Mouse (Mus musculus) macrophage (primary cell): ENCODE results near the gene 4931422A03Rik. TPM values are rescaled to one million over a fixed set of nuclear protein-coding genes. Genes with fewer than 3 reads are reported as not detected.
"Not testable (repeated sequence)": the region's sequence is repeated elsewhere in the genome, so short reads cannot be mapped to it uniquely, and the experiment has no call there.

Experiments used
- H3K27ac ChIP-seq: fragments of 350-480 bp; formaldehyde crosslinking; 2 replicates; pipeline ENCODE4 v1.9.0; 2021
- H3K36me3 ChIP-seq: fragments of 350-480 bp; formaldehyde crosslinking; 2 replicates; pipeline ENCODE4 v1.9.0; 2021; ENCODE audit errors: inconsistent target
- H3K4me3 ChIP-seq: fragments of 350-480 bp; formaldehyde crosslinking; 2 replicates; pipeline ENCODE4 v1.9.0; 2021; ENCODE audit errors: inconsistent target
- H3K79me2 ChIP-seq: fragments of 350-480 bp; formaldehyde crosslinking; 2 replicates; pipeline ENCODE4 v1.9.0; 2021; ENCODE audit errors: inconsistent target
- WGBS: methylation state at CpG from one replicate; pipeline ENCODE4 v1.1.7; 2026; ENCODE audit warnings: inconsistent platforms; ENCODE audit not compliant: missing documents; 5-methylcytosine and 5-hydroxymethylcytosine counted together
- polyA plus RNA-seq: library from polyadenylated mRNA; stranded (reverse); fragments of 250-400 nt; gene quantifications from 3 replicates; pipeline ENCODE4 v1.2.4, GENCODE M21; 2018; ENCODE audit warnings: inconsistent platforms

The 4931422A03Rik gene
- polyA plus RNA-seq, 1 experiment from 2014 or later = not detected

GRCm38 (mm10) chr2:104038236-104038635 lies 10.1 kb upstream of the 4931422A03Rik start:
- peaks cover 61% of the 10 kb centered on the region for H3K36me3 ChIP-seq

GRCm38 (mm10) chr2:104036316-104036715 lies 8.2 kb upstream of the 4931422A03Rik start:
- WGBS = 82% methylated on average over 3 of the region's 3 CpGs
- H3K4me3 ChIP-seq = no peak overlapping the region
- no peak overlapping the region for H3K27ac ChIP-seq
- H3K36me3 ChIP-seq = peaks cover 65% of the 10 kb centered on the region; the same call in 1 of the 2 replicates
- peaks cover 44% of the 10 kb centered on the region; the same call in 1 of the 2 replicates for H3K79me2 ChIP-seq

More at GRCm38 (mm10) chr2:104038236-104038635, 10.1 kb upstream of the 4931422A03Rik start:
- Histone ChIP-seq H3K4me3 (no peak overlapping the region), H3K27ac (no peak overlapping the region), H3K79me2 (peaks cover 36% of the 10 kb centered on the region; the same call in 1 of the 2 replicates)
- 96% methylated on average over 2 of the region's 2 CpGs for WGBS

- peaks cover 62% of the 10 kb centered on the region; the same call in 1 of the 2 replicates for H3K36me3 ChIP-seq
- H3K79me2 ChIP-seq = peaks cover 45% of the 10 kb centered on the region; the same call in 1 of the 2 replicates
- H3K4me3 ChIP-seq = no peak overlapping the region
- WGBS = 90% methylated on average over 6 of the region's 6 CpGs
- no peak overlapping the region for H3K27ac ChIP-seq
Measured at GRCm38 (mm10) chr2:104035595-104035994, 7.4 kb upstream of the 4931422A03Rik start.

GRCm38 (mm10) chr2:104034832-104035472 lies 6.8 kb upstream of the 4931422A03Rik start:
- Histone ChIP-seq H3K27ac (no peak overlapping the region), H3K79me2 (peaks cover 47% of the 10 kb centered on the region), H3K36me3 (peaks cover 59% of the 10 kb centered on the region; the same call in 1 of the 2 replicates), H3K4me3 (no peak overlapping the region)
- 38% methylated on average over 3 of the region's 3 CpGs for WGBS

- H3K27ac ChIP-seq = no peak overlapping the region
- H3K79me2 ChIP-seq = peaks cover 46% of the 10 kb centered on the region
- WGBS = 87% methylated on average over 3 of the region's 3 CpGs
- H3K36me3 ChIP-seq = peaks cover 43% of the 10 kb centered on the region; the same call in 1 of the 2 replicates
- H3K4me3 ChIP-seq = no peak overlapping the region
Measured at GRCm38 (mm10) chr2:104032056-104032455, 3.9 kb upstream of the 4931422A03Rik start.

- Histone ChIP-seq H3K4me3 (no peak overlapping the region), H3K27ac (no peak overlapping the region), H3K79me2 (peaks cover 46% of the 10 kb centered on the region), H3K36me3 (peaks cover 28% of the 10 kb centered on the region; the same call in 1 of the 2 replicates)
- WGBS = 81% methylated on average over 3 of the region's 3 CpGs
Measured at GRCm38 (mm10) chr2:104030381-104030780, 2.2 kb upstream of the 4931422A03Rik start.

GRCm38 (mm10) chr2:104029074-104029473 lies 913 bp upstream of the 4931422A03Rik start:
- H3K27ac ChIP-seq = no peak overlapping the region
- WGBS = 29% methylated on average over 2 of the region's 2 CpGs
- peaks cover 20% of the 10 kb centered on the region; the same call in 1 of the 2 replicates for H3K36me3 ChIP-seq
- H3K79me2 ChIP-seq = peaks cover 46% of the 10 kb centered on the region
- H3K4me3 ChIP-seq = peak overlapping the region; percentile 73

- Histone ChIP-seq H3K4me3 (peak within 1 kb of the TSS; percentile 73), H3K27ac (peak within 1 kb of the TSS; percentile 29), H3K79me2 (peaks cover 46% of the 10 kb centered on the region), H3K36me3 (peaks cover 12% of the 10 kb centered on the region; the same call in 1 of the 2 replicates)
- under 1% methylated on average over 35 of the region's 44 CpGs for WGBS
Measured at GRCm38 (mm10) chr2:104027458-104028138, 563 bp downstream of the 4931422A03Rik start, which contains the start of gene Fbxo3. Fbxo3 (plus strand) TSS chr2:104027721.

- 95% methylated on average over 4 of the region's 4 CpGs for WGBS
- Histone ChIP-seq H3K36me3 (no peaks in the 10 kb centered on the region), H3K79me2 (peaks cover 19% of the 10 kb centered on the region), H3K27ac (no peak overlapping the region), H3K4me3 (no peak overlapping the region)
Measured at GRCm38 (mm10) chr2:104024656-104025055, 3.5 kb downstream of the 4931422A03Rik start.

GRCm38 (mm10) chr2:104023096-104023495 lies 5.1 kb downstream of the 4931422A03Rik start:
- Histone ChIP-seq H3K36me3 (no peaks in the 10 kb centered on the region), H3K4me3 (no peak overlapping the region), H3K27ac (no peak overlapping the region), H3K79me2 (peaks cover 4% of the 10 kb centered on the region; the same call in 1 of the 2 replicates)
- WGBS = 72% methylated on average over 7 of the region's 7 CpGs

- WGBS = 93% methylated on average over 2 of the region's 3 CpGs
Measured at GRCm38 (mm10) chr2:104008853-104009252, 19.3 kb downstream of the 4931422A03Rik start.

GRCm38 (mm10) chr2:104007793-104008519 lies 20.2 kb downstream of the 4931422A03Rik start:
- H3K4me3 ChIP-seq = no peak overlapping the region
- H3K79me2 ChIP-seq = no peaks in the 10 kb centered on the region
- 80% methylated on average over 7 of the region's 7 CpGs for WGBS
- no peaks in the 10 kb centered on the region for H3K36me3 ChIP-seq
- no peak overlapping the region for H3K27ac ChIP-seq

More at GRCm38 (mm10) chr2:104008853-104009252, 19.3 kb downstream of the 4931422A03Rik start:
- not testable (repeated sequence) for H3K27ac ChIP-seq, H3K36me3 ChIP-seq, H3K79me2 ChIP-seq, H3K4me3 ChIP-seq

GRCm38 (mm10) chr2:104002711-104003413 lies 25.3 kb downstream of the 4931422A03Rik start:
- Histone ChIP-seq H3K79me2 (no peaks in the 10 kb centered on the region), H3K4me3 (no peak overlapping the region), H3K36me3 (no peaks in the 10 kb centered on the region), H3K27ac (no peak overlapping the region)
- WGBS = 39% methylated on average over 16 of the region's 16 CpGs

- WGBS = 67% methylated on average over 4 of the region's 4 CpGs
- Histone ChIP-seq H3K36me3 (no peaks in the 10 kb centered on the region), H3K4me3 (no peak overlapping the region)
Measured at GRCm38 (mm10) chr2:104001861-104002260, 26.3 kb downstream of the 4931422A03Rik start.

More at GRCm38 (mm10) chr2:104001861-104002260, 26.3 kb downstream of the 4931422A03Rik start:
- Histone ChIP-seq H3K27ac (no peak overlapping the region), H3K79me2 (no peaks in the 10 kb centered on the region)
